Mouse (Mus musculus) liver, embryonic 15.5 days (tissue): ENCODE data around the gene Klf9. TPM values are rescaled to one million over a fixed set of nuclear protein-coding genes. Genes with fewer than 3 reads are reported as not detected.

ENCODE experiments used
- ATAC-seq: fragments of 200-750 bp; cut with Nextera tagmentation; 2 replicates; pipeline ENCODE4 v1.8.0; 2017; ENCODE audit warnings: moderate number of reproducible peaks, mild to moderate bottlenecking, moderate library complexity; ENCODE audit not compliant: insufficient read depth
- H3K27ac ChIP-seq: fragments of 300-500 bp; sonication (generic); replicated peaks from 2 replicates; pipeline ENCODE4 v1.5.1; 2015; ENCODE audit warnings: mild to moderate bottlenecking, inconsistent platforms
- H3K27me3 ChIP-seq: fragments of 300-500 bp; sonication (generic); 2 replicates; pipeline ENCODE4 v1.6.1; 2015; ENCODE audit warnings: mild to moderate bottlenecking, inconsistent platforms
- H3K36me3 ChIP-seq: fragments of 300-500 bp; sonication (generic); replicated peaks from 2 replicates; pipeline ENCODE4 v1.6.1; 2015; ENCODE audit warnings: moderate library complexity, mild to moderate bottlenecking, inconsistent platforms
- H3K4me1 ChIP-seq: fragments of 300-500 bp; sonication (generic); replicated peaks from 2 replicates; pipeline ENCODE4 v1.6.1; 2015; ENCODE audit warnings: inconsistent platforms
- H3K4me2 ChIP-seq: fragments of 300-500 bp; sonication (generic); 2 replicates; pipeline ENCODE4 v1.6.1; 2015; ENCODE audit warnings: moderate library complexity, mild to moderate bottlenecking, inconsistent platforms
- H3K4me3 ChIP-seq: fragments of 300-500 bp; sonication (generic); replicated peaks from 2 replicates; pipeline ENCODE4 v1.5.1; 2015; ENCODE audit warnings: mild to moderate bottlenecking, inconsistent platforms
- H3K9ac ChIP-seq: fragments of 300-500 bp; sonication (generic); 2 replicates; pipeline ENCODE4 v1.6.1; 2015; ENCODE audit warnings: moderate library complexity, mild to moderate bottlenecking, inconsistent platforms
- H3K9me3 ChIP-seq: fragments of 300-500 bp; sonication (generic); replicated peaks from 2 replicates; pipeline ENCODE4 v1.6.1; 2016; ENCODE audit warnings: inconsistent platforms
- WGBS: fragments of 180-500 bp; shearing (Covaris S2); methylation state at CpG from one replicate; pipeline ENCODE4 v1.1.7; 2015; ENCODE audit warnings: mixed read lengths; ENCODE audit not compliant: insufficient replicate concordance; 5-methylcytosine and 5-hydroxymethylcytosine counted together
- microRNA counts: library from miRNA; unstranded; fragments of <30 nt; microRNA quantifications from one replicate; lab custom pipeline; 2016
- microRNA-seq: library from miRNA; unstranded; fragments of <30 nt; microRNA quantifications from one replicate; pipeline ENCODE4, GENCODE M21; 2016
- polyA plus RNA-seq: library from polyadenylated mRNA; unstranded; fragments of >200 nt; fragmentation: Nextera tagmentation; extraction: Ambion mirVana; gene quantifications from 2 replicates; pipeline ENCODE4 v1.2.1, GENCODE M21; 2015

Klf9 gene
- polyA plus RNA-seq, 1 experiment from 2014 or later, result 1.3 TPM

DNA sequence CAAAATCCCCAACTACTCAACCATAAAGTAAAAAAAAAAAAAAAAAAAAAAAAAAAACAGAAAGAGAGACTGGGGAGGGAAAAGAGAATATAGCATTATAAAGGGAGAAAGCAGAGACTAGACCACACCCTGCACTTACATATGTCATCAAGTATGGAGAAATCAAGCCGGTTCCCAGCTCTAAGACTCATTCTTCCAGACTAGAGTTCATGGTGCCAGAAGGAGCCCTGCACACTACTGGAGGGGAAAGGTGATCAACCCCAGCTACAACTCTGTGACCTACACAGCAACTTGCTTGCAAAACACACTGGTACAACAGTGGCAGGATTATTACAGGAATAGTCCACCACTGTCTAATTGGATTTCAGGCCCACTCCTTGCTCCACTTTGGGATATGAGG is 48.7 kb downstream of the Klf9 start:
- no peak overlapping the region for H3K4me2 ChIP-seq
- H3K9ac ChIP-seq, result no peak overlapping the region
- no peak overlapping the region for H3K4me3 ChIP-seq
- no peaks in the 10 kb centered on the region for H3K4me1 ChIP-seq
- H3K36me3 ChIP-seq, result no peaks in the 10 kb centered on the region
- no peak for ATAC-seq
- 71% methylated on average over 1 of the region's 1 CpGs for WGBS
- H3K27me3 ChIP-seq, result no peaks in the 10 kb centered on the region
- H3K27ac ChIP-seq, result no peak overlapping the region
- H3K9me3 ChIP-seq, result no peaks in the 10 kb centered on the region

DNA sequence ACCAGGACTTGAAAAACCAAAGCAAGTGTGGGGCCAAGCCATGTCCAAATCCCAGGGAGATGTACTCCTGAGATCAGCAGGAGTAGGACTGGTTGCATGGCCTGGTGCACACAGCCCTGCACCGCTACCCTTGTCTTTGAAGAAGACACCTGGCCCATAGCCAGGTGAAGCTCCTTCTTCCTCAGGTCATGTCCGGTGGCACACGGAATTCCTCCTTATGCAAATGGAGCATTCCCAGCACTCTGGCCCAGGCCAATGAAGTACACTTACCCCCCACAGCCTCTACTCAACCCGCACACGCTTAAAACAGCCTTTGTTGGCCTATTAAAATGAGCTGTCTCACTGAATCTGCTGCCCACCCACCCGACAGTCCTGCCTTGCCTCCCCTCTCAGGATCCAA is 50.5 kb downstream of the Klf9 start:
- 88% methylated on average over 6 of the region's 6 CpGs for WGBS
- Histone ChIP-seq H3K27me3 (no peaks in the 10 kb centered on the region), H3K36me3 (no peaks in the 10 kb centered on the region), H3K9ac (no peak overlapping the region), H3K4me1 (no peaks in the 10 kb centered on the region), H3K9me3 (no peaks in the 10 kb centered on the region), H3K4me2 (no peak overlapping the region), H3K27ac (no peak overlapping the region), H3K4me3 (no peak overlapping the region)
- ATAC-seq, result no peak

GRCm38 (mm10) chr19:23193076-23193475 is 52.0 kb downstream of the Klf9 start:
- WGBS, result 35% methylated on average over 3 of the region's 3 CpGs
- Histone ChIP-seq H3K4me1 (no peaks in the 10 kb centered on the region), H3K27me3 (no peaks in the 10 kb centered on the region), H3K4me3 (no peak overlapping the region), H3K9me3 (no peaks in the 10 kb centered on the region), H3K4me2 (no peak overlapping the region), H3K36me3 (no peaks in the 10 kb centered on the region), H3K9ac (no peak overlapping the region), H3K27ac (no peak overlapping the region)
- no peak for ATAC-seq

- Histone ChIP-seq H3K27me3 (no peaks in the 10 kb centered on the region), H3K4me3 (no peak overlapping the region), H3K27ac (no peak overlapping the region), H3K9me3 (no peaks in the 10 kb centered on the region), H3K4me2 (no peak overlapping the region), H3K36me3 (peaks cover 32% of the 10 kb centered on the region), H3K9ac (no peak overlapping the region), H3K4me1 (peaks cover 9% of the 10 kb centered on the region; the same call in 1 of the 2 replicates)
- 90% methylated on average over 5 of the region's 5 CpGs for WGBS
- ATAC-seq, result no peak
Measured at GRCm38 (mm10) chr19:23202106-23202505, 61.1 kb downstream of the Klf9 start.

DNA sequence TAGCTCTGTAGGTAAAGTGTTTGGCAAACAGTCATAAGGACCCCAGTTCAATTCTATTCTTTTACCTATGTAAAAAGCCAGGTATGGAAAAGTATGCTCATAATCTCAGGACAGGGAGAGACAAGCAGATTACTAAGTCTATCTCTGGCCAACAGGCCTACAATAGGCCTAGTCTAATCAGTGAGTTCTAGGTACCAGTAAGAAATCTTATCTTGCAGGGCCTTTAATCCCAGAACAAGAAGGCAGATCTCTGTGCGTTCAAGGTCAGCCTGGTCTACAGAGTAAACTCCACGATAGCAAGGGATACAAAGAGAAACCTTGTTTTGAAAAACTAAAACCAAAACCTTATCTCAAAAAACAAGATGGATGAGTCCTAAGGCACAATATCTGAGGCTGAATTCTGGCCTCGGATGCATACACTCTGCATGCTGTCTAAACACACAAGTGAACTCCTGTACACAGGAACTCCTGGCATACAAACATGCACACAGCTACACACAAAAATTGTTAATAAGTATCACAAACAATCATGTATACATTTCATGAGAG is 62.6 kb downstream of the Klf9 start:
- peak; percentile 57 for ATAC-seq
- Histone ChIP-seq H3K27ac (no peak overlapping the region), H3K9ac (no peak overlapping the region), H3K9me3 (no peaks in the 10 kb centered on the region), H3K36me3 (peaks cover 36% of the 10 kb centered on the region), H3K4me2 (no peak overlapping the region), H3K27me3 (no peaks in the 10 kb centered on the region), H3K4me1 (peaks cover 9% of the 10 kb centered on the region; the same call in 1 of the 2 replicates), H3K4me3 (no peak overlapping the region)
- 16% methylated on average over 3 of the region's 3 CpGs for WGBS

DNA sequence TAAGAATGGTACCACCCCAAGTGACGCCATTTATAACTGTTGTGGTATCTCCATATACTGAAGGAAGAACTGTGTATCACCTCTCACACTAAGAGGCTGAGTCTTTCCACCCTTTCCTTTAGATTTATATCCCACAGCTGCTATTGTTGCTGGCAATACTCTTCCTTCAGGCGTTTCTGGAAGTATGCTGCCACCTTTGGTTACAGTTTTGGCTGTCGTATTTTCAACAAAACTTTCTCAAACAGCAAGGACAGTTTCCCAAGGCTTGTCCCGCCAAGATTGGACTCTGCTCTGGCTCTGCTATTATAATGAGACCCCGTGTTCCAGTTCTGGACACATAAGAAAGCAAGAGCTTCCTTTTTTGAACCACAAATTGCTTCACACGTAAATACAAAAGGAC is 70.3 kb downstream of the Klf9 start:
- ATAC-seq, result no peak
- Histone ChIP-seq H3K4me1 (no peaks in the 10 kb centered on the region), H3K4me3 (no peak overlapping the region), H3K9me3 (no peaks in the 10 kb centered on the region), H3K9ac (no peak overlapping the region), H3K4me2 (no peak overlapping the region), H3K27ac (no peak overlapping the region), H3K27me3 (no peaks in the 10 kb centered on the region), H3K36me3 (peaks cover 48% of the 10 kb centered on the region)
- WGBS, result 74% methylated on average over 6 of the region's 6 CpGs

DNA sequence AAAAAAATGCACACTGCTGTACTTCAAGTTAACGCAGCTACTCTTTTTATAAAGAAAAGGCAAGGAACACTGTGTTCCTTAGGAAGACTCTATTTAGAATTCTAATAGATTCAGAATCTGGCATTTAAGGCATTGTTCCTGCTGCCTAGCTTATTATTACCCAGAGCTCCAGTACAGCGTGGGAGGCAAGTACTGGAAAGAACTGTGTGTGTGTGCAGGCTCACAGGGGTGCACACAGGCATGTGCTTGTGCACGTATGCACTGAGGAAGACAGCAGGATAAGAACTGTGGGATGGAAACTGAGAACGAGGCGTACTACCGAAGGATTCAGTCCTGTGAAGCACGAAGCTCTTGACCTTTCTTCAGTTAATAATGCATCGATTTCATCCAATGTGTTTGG is 73.3 kb downstream of the Klf9 start:
- Histone ChIP-seq H3K4me2 (no peak overlapping the region), H3K27ac (no peak overlapping the region), H3K9me3 (no peaks in the 10 kb centered on the region), H3K36me3 (peaks cover 50% of the 10 kb centered on the region), H3K27me3 (no peaks in the 10 kb centered on the region), H3K4me1 (no peaks in the 10 kb centered on the region), H3K9ac (no peak overlapping the region), H3K4me3 (no peak overlapping the region)
- no peak for ATAC-seq
- WGBS, result 87% methylated on average over 8 of the region's 8 CpGs

MicroRNAs encoded within 50 kb of the gene (microRNA counts, 519-probe panel; counts per million panel counts)
- not detected for microRNA mmu-miR-1192 (lab: Ali Mortazavi, UCI)

Small RNAs within 50 kb of the gene (microRNA-seq; reads per million reads assigned to microRNA genes)
- 0.76 reads per million for gene Mir1192

Other genes with a start within 250 kb of the Klf9 start
- gene Smc5, start 132.7 kb downstream of the Klf9 start, polyA plus RNA-seq, result 9.2 and 10.7 TPM in 2 replicates